Mouse (Mus musculus) c-Kit-positive CD71-positive TER-119-negative erythroid progenitor cells, embryonic 14.5 days (primary cell): ENCODE data around the gene Myo18a.
"Not testable (repeated sequence)": the region's sequence is repeated elsewhere in the genome, so short reads cannot be mapped to it uniquely, and the experiment has no call there.

Experiments used
- DNase-seq: peaks from one replicate; pipeline ENCODE4 v3.0.0-alpha.2; 2013; ENCODE audit warnings: low read depth

Myo18a gene

DNA sequence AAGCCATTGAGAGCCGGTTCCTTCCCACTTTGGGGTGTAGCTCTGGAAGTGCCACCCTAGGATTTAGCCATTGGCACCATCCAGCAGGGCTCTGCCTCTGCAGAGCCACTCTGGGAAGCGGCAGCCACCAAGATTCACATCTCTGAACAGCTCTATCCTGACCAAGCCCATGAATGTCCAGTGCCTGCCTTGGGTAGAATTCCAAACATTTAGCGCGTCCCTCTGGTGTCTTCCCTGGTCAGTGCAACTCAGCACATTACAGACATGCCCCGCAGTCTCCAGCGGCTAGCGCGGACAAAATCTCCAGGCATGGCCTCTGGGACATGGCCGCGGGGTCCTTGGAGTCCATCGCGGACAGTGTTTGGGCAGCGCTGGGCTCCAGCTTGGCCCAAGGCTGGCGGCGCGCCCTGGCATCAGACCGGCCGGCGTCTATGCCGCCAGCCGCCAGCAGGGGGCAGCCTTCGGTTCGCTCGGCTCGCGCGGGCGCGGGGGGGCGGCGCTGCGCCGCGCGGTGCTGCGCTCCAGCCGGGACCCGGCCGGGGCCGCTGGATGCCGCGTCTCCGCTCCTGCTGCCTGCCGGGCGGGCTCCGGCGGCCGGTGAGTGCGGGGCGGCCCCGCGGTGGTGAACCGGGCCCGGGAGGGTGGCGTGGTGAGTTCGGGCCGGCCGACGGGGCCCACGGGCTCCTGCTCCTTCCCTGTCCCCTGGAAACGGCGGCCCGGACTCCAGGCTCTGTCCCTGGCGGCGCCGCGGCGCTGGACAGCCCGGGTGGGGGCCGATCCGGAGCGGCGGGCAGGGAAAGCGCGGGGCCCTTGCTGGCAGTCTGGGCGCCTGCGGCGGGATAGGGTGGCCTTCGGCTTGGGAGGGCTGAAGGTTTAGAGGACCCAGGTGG lies at the start of gene Myo18a:
TSS of gene Myo18a (plus strand) at position 464 of the 890 bp plus-strand sequence.
- DNase-seq: no peak

DNA sequence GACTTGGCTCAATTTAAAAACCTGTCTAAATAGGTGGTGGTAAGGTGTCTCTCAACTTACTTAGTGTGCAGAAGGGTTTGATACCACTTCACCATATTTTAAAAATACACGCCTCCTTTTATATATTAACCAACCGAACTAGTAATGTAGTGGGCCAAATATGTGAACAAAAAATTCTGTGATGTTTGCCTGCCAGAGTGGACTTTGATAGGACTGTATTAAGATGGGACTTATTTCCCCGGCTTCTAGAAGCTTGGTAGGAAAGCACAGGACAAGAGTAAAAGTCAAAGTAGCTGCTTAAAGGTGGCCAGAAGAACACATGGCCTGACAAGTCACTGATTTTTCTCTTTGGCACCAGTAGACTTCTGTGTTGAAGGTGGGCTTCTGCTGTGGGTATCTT lies 49.3 kb upstream of the Myo18a start:
- no peak for DNase-seq

DNA sequence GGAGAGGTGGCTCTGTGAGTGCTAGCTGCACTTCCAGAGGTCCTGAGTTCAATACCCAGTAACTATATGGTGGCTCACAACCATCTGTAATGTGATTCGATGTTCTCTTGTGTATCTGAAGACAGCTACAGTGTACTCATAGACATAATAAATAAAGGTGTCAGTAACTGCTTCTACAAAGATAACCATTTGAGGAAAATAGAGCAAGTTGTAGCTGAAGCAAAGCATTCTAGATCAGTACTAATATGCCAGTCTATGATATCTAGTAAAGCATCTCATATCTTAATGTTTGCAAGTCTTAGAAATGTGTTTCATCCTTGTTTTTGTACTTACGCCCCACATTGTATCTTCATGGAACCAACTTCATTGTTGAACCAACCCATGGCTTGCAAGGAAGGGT lies 44.0 kb upstream of the Myo18a start:
- no peak for DNase-seq

DNA sequence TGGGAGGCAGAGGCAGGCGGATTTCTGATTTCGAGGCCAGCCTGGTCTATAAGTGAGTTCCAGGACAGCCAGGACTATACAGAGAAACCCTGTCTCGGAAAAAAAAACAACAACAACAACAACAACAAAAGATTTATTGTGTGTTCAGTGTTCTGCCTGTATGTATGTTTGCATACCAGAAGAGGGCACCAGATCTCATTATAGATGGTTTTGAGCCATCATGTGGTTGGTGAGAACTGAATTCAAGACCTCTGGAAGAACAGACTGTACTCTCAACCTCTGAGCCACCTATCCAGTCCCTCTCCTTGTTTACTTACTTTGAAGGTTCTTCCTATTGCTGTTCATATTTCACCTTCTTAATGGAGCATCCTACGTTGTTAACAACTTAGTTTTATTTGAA lies 41.7 kb upstream of the Myo18a start:
- DNase-seq: no peak

DNA sequence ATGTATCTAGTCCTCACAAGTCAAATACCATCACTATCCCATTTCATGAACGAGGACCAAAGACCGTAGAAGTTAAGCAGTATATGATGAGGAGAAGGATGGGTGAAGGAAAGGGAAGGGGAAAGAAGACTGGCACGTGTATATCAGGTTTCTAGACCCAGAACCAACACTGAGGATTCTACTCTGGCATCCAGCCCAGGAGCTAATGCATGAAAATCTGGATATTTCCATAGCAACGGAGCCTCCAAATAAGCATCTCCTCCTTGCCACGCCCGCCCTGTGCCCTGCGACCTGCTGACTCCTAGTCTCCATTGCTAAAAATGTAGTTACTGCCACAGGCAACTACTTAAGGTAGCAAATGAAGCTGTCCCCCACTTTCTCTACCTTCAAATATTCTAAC lies 38.3 kb upstream of the Myo18a start:
- DNase-seq: no peak

GRCm38 (mm10) chr11:77725183-77725582 lies 37.9 kb upstream of the Myo18a start, which contains the start of gene Cryba1:
Gene Cryba1 (minus strand): TSS chr11:77725283.
- no peak for DNase-seq

DNA sequence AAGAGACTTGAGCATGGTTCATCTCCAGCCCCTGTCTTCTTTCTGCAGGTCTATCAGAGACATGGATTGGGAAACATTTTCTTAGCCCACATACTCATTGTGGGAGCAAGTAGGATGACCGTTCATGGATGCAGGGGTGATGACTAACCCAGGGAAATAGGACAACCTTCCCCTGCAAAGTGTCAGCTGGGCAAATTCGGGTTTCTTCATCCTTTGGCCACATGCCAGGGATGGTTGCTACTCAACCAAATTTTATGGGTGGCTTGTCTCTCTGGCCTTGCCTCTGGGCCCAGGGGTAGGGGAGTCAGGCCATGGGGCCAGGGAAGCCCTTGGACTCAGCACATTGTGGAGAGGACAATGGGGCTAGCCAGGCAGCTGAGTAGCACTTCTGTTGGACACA lies 34.5 kb upstream of the Myo18a start:
- DNase-seq: no peak

- DNase-seq: peak; percentile 46
Measured at GRCm38 (mm10) chr11:77737289-77737688, 25.8 kb upstream of the Myo18a start.

- no peak for DNase-seq
Measured at GRCm38 (mm10) chr11:77738555-77738954, 24.5 kb upstream of the Myo18a start.

GRCm38 (mm10) chr11:77743966-77744365 lies 19.1 kb upstream of the Myo18a start:
- no peak for DNase-seq

GRCm38 (mm10) chr11:77746652-77747051 lies 16.4 kb upstream of the Myo18a start:
- DNase-seq: no peak

- DNase-seq: not testable (repeated sequence)
Measured at GRCm38 (mm10) chr11:77747103-77747502, 15.9 kb upstream of the Myo18a start.

GRCm38 (mm10) chr11:77748996-77749395 lies 14.1 kb upstream of the Myo18a start:
- no peak for DNase-seq

GRCm38 (mm10) chr11:77752525-77752924 lies 10.5 kb upstream of the Myo18a start:
- DNase-seq: no peak

DNA sequence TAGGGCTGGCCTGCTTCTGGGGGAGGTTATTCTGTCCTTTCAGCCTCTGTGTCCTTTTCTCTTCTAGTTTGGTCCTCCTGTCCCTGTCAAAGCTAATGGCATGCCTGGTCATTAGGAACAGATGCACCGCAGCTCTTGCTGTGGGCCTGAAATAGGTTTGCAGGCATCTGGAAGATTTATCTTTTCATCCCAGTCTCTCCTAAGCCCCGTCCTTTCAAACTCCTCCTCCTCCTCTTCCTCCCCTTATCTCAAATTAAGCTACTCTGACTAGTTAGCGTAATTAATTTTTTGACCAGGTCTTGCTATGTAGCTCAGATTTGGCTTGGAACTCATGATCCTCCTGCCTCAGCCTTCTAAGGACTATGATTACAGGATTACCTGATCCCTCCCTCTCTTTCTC lies 9.6 kb upstream of the Myo18a start:
- DNase-seq: no peak

- DNase-seq: no peak
Measured at GRCm38 (mm10) chr11:77760031-77760430, 3.0 kb upstream of the Myo18a start.

DNA sequence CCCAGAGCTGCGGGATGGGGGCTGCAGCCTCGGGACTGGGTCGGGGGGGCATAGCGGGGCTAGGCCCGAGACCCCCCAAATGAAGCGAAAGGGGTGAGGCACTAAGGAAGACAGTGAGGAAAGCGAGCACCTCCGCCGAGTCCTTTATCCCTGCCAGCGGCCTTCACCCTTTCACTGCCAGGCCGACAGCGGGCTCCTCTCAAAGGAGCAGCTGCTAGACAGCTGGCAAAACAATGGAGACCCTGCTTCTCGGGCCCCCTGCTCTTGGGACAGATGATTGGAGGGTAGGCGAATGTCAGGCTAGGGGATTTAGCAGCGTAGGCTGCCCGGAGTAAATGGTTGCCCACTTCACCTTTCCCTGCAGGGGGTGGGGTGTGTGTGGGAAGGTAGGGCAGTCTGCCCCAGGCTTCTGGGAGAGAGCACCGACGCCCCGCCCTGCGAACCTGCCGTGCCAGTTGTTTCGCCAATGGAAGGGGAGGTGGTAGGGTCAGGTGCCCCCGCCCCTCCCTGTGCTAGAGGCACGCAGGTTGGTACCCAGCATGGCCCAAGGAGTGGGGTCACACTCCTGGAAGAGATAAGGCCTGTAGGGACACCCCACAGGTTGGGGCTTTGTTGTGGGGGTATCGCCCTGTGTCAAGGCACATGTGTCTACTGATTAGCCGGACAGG lies 761 bp downstream of the Myo18a start:
- DNase-seq: no peak

DNA sequence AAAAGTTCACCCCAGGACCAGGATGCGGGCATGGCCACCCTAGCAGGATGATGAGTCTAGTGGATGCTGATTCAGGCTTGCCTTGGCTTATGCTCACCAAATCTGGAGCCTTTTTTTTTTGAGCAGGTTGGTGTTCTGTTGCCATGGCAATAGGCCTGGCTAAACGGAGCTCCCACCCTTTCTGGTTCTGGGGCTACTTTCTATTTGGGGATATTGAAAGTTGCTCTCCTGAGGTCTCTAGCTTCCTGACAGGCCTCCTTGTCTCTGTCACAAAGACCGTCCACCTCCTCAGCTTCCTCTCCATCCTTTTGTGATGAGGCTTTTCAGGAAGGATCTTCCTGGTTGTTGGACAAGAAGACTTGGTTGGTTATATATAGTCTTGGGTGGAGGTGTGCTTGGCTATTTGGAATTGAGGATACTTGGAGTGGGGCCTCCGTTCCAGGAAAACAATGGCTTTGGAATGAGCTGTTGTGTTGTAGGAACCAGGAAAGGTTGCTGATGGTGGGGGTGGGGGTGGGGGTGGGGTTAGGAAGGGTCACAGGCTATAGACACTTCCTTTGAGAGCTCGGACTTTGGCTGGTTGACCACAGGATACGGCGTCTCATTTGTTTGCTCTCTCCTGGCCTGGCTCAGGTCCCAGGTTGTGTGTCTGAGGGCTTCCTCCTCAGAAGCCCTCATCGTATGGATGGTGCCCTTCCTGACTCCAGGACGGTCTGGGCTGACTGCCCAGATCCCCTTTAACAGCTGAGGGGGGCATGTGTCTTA lies 1.8 kb downstream of the Myo18a start:
- no peak for DNase-seq

- no peak for DNase-seq
Measured at GRCm38 (mm10) chr11:77765459-77765777, 2.4 kb downstream of the Myo18a start.

GRCm38 (mm10) chr11:77766351-77767001 lies 3.4 kb downstream of the Myo18a start:
- no peak for DNase-seq

DNA sequence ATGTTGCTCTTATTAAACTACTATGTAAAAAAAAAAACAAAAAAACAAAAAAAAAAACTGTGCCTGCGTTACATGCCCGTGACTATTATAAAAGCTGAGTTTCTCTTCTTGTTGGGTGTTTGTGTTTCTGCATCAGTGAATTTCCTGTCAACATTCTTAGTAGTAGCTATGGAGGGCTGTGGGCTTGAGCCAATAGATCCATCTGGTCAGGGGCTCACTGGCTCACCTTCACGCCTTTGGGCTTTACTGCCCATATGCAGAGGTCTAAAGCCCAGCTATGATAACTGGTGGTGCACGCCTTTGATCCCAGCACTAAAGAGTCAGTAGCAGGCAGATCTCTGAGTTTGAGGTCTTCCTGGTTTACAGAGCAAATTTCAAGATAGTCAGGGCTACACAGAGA lies 6.5 kb downstream of the Myo18a start:
- DNase-seq: no peak

GRCm38 (mm10) chr11:77770346-77770745 lies 7.3 kb downstream of the Myo18a start:
- no peak for DNase-seq
